ENCODE assay signal across 13 mouse cellular contexts in genomic region chrX:163938587-163938986, GRCm38 (mm10). TPM values are rescaled to one million over a fixed set of nuclear protein-coding genes. Genes with fewer than 3 reads are reported as not detected.
A peak's percentile ranks its signal among the peaks of the same experiment; 100 is the strongest.
DNase-seq lines count a peak whose midpoint lies in the region; ATAC-seq and TF ChIP-seq lines count a peak whose summit lies in the region.
"Had no signal": no experiment of that assay in that cellular context is flagged by ENCODE, and none has a peak within 500 bp of the region (broad histone marks: within the 10 kb centered on the region; RNA-seq: fewer than 3 reads in every experiment).

No protein-coding gene starts in this region.

- WGBS in hindbrain, postnatal 0 days: 88% methylated on average over 6 of the region's 6 CpGs

- no peak overlapping the region for H3K4me3 ChIP-seq in hindbrain, postnatal 0 days (ENCODE audit: low read length)
- H3K4me3 ChIP-seq: erythroblast, embryonic 14.5 days; liver, embryonic 15.5 days had no signal

- no peak overlapping the region for H3K9ac ChIP-seq in hindbrain, postnatal 0 days (replicated peaks; ENCODE audit: low read length)
- H3K9ac ChIP-seq: liver, embryonic 15.5 days had no signal

- no peak overlapping the region for H3K4me2 ChIP-seq in hindbrain, postnatal 0 days (ENCODE audit: low read depth, low read length)
- H3K4me2 ChIP-seq: liver, embryonic 15.5 days had no signal

- TF ChIP-seq CTCF in hindbrain, postnatal 0 days (IDR thresholded peaks at IDR 0.05; ENCODE audit: low read depth): no peak

- no peaks in the 10 kb centered on the region for H3K36me3 ChIP-seq in hindbrain, postnatal 0 days (ENCODE audit: insufficient read depth, low read length)

- no peaks in the 10 kb centered on the region for H3K27me3 ChIP-seq in hindbrain, postnatal 0 days (ENCODE audit: insufficient read depth, low read length)
- H3K27me3 ChIP-seq: liver, embryonic 15.5 days had no signal

- peak; percentile 4 for DNase-seq in urinary bladder, postnatal 14 days (ENCODE audit: low spot score)
- DNase-seq in urinary bladder, postnatal 10 days (ENCODE audit: low spot score): no peak
- peak; percentile 80 for DNase-seq in fibroblast of lung, adult 2 months (ENCODE audit: low read depth)
- peak; percentile 21 for DNase-seq in layer of hippocampus, adult 9-10 months (ENCODE audit: low spot score)
- DNase-seq in hindbrain, postnatal 0 days (ENCODE audit: low spot score): no peak
- no peak for DNase-seq in embryo, embryonic 11 days
- no peak for DNase-seq in c-Kit-positive CD71-positive TER-119-positive erythroid progenitor cells, embryonic 14.5 days (ENCODE audit: low spot score)
- DNase-seq: cerebellum, adult 11-12 months; kidney, postnatal 36 days; spleen, adult 18-20 months; thymus, postnatal 4 days had no signal

- no peaks in the 10 kb centered on the region for H3K4me1 ChIP-seq in hindbrain, postnatal 0 days (ENCODE audit: insufficient read depth, low read length)
- H3K4me1 ChIP-seq: liver, embryonic 15.5 days had no signal

- H3K27ac ChIP-seq in hindbrain, postnatal 0 days: no peak overlapping the region
- H3K27ac ChIP-seq: liver, embryonic 15.5 days had no signal

- no peaks in the 10 kb centered on the region for H3K9me3 ChIP-seq in hindbrain, postnatal 0 days (ENCODE audit: low read length)
- H3K9me3 ChIP-seq: liver, embryonic 15.5 days had no signal

- no peak for ATAC-seq in hindbrain, postnatal 0 days

RNA-seq across cellular contexts. Expression of gene Zrsr2, which starts 19.9 kb away (rescaled TPM):
- total RNA-seq in hindbrain, postnatal 0 days (2014; rRNA removed): 10.5 and 15.0 TPM in 2 replicates
- polyA plus RNA-seq in hindbrain, postnatal 0 days (2015; fragmentation: Nextera tagmentation; extraction: Ambion mirVana): 87.9 and 99.3 TPM in 2 replicates

RNA-seq across cellular contexts. Expression of gene Ap1s2, which starts 29.8 kb away (rescaled TPM):
- total RNA-seq in hindbrain, postnatal 0 days (2014; rRNA removed): 45.7 and 58.4 TPM in 2 replicates
- 124 and 125 TPM in 2 replicates for polyA plus RNA-seq in hindbrain, postnatal 0 days (2015; fragmentation: Nextera tagmentation; extraction: Ambion mirVana)

Comparison
In these comparisons a context has a peak if more than half of its experiments do, and no peak if none do; other contexts are left out.
1. DNase-seq: peak in urinary bladder, postnatal 14 days (single experiment), fibroblast of lung, adult 2 months (single experiment) and layer of hippocampus, adult 9-10 months (single experiment); none in urinary bladder, postnatal 10 days (single experiment), hindbrain, postnatal 0 days (single experiment), embryo, embryonic 11 days (single experiment) and c-Kit-positive CD71-positive TER-119-positive erythroid progenitor cells, embryonic 14.5 days (single experiment).